Mouse (Mus musculus) testis, adult 2 months (tissue): ENCODE results near the gene Pds5a. TPM values are rescaled to one million over a fixed set of nuclear protein-coding genes. Genes with fewer than 3 reads are reported as not detected.

Experiments
- H3K27ac ChIP-seq: fragments of 200-500 bp; 2 replicates; pipeline ENCODE4 v1.5.1; 2012; ENCODE audit warnings: low read depth, low read length; ENCODE audit not compliant: control insufficient read depth, insufficient read depth
- H3K27me3 ChIP-seq: fragments of 200-500 bp; 2 replicates; pipeline ENCODE4 v1.6.1; 2012; ENCODE audit warnings: mild to moderate bottlenecking, low read length, moderate library complexity; ENCODE audit not compliant: control insufficient read depth, insufficient read depth
- H3K36me3 ChIP-seq: fragments of 200-500 bp; 2 replicates; pipeline ENCODE4 v1.6.1; 2012; ENCODE audit warnings: mild to moderate bottlenecking, low read length; ENCODE audit not compliant: control insufficient read depth, insufficient read depth
- H3K4me1 ChIP-seq: fragments of 200-500 bp; 2 replicates; pipeline ENCODE4 v1.6.1; 2012; ENCODE audit warnings: low read length; ENCODE audit not compliant: control insufficient read depth, insufficient read depth
- H3K4me3 ChIP-seq: fragments of 200-500 bp; 2 replicates; pipeline ENCODE4 v1.5.1; 2012; ENCODE audit warnings: low read depth, mild to moderate bottlenecking, low read length, moderate library complexity, mixed read lengths; ENCODE audit not compliant: control insufficient read depth
- CTCF ChIP-seq: fragments of 200-500 bp; IDR thresholded peaks from 2 replicates; pipeline ENCODE4 v1.5.1; 2012; ENCODE audit warnings: low read depth, mild to moderate bottlenecking, inconsistent platforms, low read length, moderate library complexity; ENCODE audit not compliant: control insufficient read depth, insufficient read depth, insufficient replicate concordance
- POLR2A ChIP-seq: fragments of 200-500 bp; IDR thresholded peaks from 2 replicates; pipeline ENCODE4 v1.6.1; 2012; ENCODE audit warnings: low read depth, mild to moderate bottlenecking, inconsistent platforms, low read length, moderate library complexity; ENCODE audit not compliant: control insufficient read depth
- polyA plus RNA-seq: library from polyadenylated mRNA; depleted of rRNA; stranded (reverse); fragments of >200 nt; gene quantifications from 2 replicates; pipeline ENCODE4 v1.2.3, GENCODE M21; 2012

The Pds5a gene
- polyA plus RNA-seq, 1 experiment: 14.9 TPM

DNA sequence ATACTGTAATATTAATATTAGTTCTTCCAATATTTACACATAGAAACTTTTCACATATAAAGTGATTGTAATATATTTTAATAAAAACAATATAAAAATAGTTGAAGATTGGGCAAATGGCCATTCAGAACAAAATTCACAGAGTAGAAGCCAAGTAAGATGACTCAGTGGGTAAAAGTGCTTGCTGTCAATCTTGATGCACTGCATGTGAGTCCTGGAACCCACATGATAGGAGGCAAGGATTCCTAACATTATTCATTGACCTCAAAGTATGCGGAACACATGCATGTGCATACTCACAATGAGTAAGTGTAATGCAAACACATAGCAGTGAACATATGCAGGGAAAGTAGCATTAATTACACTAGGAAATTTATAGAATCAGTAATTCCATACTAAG lies 59.2 kb downstream of the Pds5a start:
- H3K4me3 ChIP-seq: no peak overlapping the region
- H3K36me3 ChIP-seq: no peaks in the 10 kb centered on the region; the same call in 1 of the 2 replicates
- TF ChIP-seq CTCF: no peak
- TF ChIP-seq POLR2A: no peak
- H3K4me1 ChIP-seq: no peaks in the 10 kb centered on the region
- H3K27me3 ChIP-seq: no peaks in the 10 kb centered on the region
- no peak overlapping the region for H3K27ac ChIP-seq

DNA sequence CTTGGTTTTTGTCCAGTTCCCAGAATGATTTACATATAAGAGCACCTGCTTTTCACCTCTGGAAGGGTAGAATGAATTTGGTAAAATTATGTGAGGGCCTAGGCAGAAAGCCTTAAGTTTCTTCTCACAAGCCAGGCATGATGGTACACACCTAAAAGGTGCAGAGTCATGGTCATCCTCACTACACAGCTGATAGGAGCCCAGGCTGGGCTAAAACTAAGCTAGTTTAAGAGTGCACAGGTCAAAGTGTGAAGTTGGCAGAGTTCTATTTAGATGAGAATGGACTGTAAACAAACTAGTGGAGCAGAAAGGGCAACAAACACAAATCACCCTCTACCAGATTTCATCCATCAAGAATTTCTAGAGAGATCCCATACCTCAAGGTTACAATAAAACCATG lies 73.7 kb downstream of the Pds5a start:
- H3K36me3 ChIP-seq: no peaks in the 10 kb centered on the region; the same call in 1 of the 2 replicates
- H3K27me3 ChIP-seq: no peaks in the 10 kb centered on the region
- H3K4me3 ChIP-seq: no peak overlapping the region
- TF ChIP-seq POLR2A (no peak), CTCF (no peak)
- H3K4me1 ChIP-seq: no peaks in the 10 kb centered on the region
- H3K27ac ChIP-seq: no peak overlapping the region

DNA sequence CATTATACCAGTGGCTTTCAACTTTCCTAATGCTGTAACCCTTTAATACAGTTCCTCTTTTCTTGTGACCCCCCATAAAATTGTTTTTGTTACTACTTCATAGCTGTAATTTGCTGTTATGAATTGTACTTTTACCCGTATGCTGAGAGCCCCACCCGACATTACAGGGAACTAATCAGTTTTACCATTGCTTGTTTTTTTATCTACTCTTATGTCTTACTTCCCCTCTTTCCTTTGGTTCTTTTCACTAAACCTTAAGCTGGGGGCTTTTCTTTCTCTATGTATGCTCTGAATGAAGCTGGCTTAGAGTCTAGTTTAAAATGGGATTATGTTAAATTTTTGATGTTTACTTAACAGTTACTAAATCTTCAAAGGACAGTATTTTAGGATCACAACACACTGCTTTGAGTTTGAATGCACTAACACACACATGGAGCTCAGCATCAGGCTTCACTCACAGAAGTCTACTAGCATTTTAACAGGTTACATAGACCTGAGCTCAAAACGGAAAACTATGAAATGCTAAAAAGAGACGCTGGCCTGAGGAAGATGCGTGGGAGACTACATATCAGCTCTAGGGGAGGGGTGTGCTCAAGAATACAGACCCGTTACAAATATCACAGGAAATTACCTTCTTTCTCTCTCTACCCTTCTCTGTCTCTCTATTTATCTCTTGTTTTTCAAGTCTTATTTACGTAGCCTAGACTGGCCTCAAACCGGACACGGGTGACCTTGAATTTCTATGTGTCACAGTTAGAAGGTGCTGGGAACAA lies 84.7 kb downstream of the Pds5a start:
- Histone ChIP-seq H3K27me3 (no peaks in the 10 kb centered on the region), H3K4me1 (no peaks in the 10 kb centered on the region), H3K4me3 (no peak overlapping the region), H3K27ac (no peak overlapping the region), H3K36me3 (no peaks in the 10 kb centered on the region; the same call in 1 of the 2 replicates)
- TF ChIP-seq CTCF: no peak
- no peak for TF ChIP-seq POLR2A

DNA sequence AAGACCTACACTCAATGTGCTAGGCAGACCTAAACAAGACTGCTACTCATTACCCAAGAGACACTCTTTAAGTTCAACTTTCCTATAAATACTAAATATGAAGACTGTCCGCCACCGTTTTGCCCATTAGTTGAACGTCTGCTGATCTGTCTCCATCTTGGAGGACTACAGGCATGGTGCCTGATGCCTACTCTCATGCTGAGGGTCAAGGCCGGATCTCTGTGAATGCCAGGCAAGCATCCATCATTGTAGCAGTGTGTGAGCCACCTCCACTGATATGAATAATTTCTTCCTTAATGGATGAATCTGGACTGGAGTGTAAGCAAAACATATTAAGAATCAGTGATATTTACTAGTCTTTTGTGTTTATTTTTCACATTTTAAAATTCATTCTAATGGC lies 87.5 kb downstream of the Pds5a start:
- Histone ChIP-seq H3K27ac (no peak overlapping the region), H3K4me3 (no peak overlapping the region), H3K36me3 (no peaks in the 10 kb centered on the region; the same call in 1 of the 2 replicates), H3K4me1 (no peaks in the 10 kb centered on the region), H3K27me3 (no peaks in the 10 kb centered on the region)
- TF ChIP-seq POLR2A (no peak), CTCF (no peak)

DNA sequence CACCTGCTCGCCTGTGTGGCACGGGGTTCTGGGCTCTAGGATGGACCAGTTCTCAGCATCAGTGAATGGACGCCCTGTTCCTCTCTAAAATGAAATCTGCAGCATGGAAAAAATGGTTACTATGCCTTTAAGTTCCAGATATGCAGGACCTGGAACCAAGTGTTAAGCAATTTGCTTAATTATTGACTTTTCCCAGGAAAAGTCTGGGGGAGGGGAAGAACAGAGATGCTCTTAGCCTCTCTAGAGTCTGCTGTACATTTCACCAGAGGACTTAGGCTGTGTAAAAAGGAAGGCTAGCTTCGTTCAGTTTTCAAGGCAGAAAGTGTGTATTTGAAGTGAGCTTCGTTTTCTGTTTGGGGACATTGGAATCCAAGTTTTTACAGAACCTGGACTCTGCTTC lies 88.3 kb downstream of the Pds5a start:
- no peaks in the 10 kb centered on the region for H3K36me3 ChIP-seq

DNA sequence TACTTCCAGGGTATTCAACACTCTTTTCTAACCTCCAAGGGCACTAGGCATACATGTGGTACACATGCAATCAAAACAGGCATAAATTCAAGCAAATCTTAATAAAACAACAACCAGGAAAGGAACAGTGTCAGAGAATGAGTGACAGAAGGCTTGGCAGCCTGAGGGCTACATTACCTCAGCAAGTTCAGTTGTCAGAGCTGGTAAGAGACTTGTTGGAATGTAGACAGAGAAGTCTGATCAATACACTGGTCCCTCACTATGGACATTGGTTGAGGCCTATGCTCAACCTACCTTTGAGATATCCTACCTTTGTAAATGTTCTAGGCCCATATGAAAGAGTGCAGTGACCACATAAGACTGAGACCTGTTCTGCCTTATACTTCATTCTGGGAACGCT lies 91.3 kb downstream of the Pds5a start:
- H3K4me3 ChIP-seq: no peak overlapping the region
- H3K4me1 ChIP-seq: no peaks in the 10 kb centered on the region
- H3K27me3 ChIP-seq: no peaks in the 10 kb centered on the region
- TF ChIP-seq POLR2A (no peak), CTCF (no peak)
- H3K36me3 ChIP-seq: no peaks in the 10 kb centered on the region
- no peak overlapping the region for H3K27ac ChIP-seq

More for the DNA sequence above, 88.3 kb downstream of the Pds5a start:
- H3K27ac ChIP-seq: no peak overlapping the region
- TF ChIP-seq POLR2A: no peak
- no peak for TF ChIP-seq CTCF
- H3K27me3 ChIP-seq: no peaks in the 10 kb centered on the region
- no peak overlapping the region for H3K4me3 ChIP-seq
- H3K4me1 ChIP-seq: no peaks in the 10 kb centered on the region

DNA sequence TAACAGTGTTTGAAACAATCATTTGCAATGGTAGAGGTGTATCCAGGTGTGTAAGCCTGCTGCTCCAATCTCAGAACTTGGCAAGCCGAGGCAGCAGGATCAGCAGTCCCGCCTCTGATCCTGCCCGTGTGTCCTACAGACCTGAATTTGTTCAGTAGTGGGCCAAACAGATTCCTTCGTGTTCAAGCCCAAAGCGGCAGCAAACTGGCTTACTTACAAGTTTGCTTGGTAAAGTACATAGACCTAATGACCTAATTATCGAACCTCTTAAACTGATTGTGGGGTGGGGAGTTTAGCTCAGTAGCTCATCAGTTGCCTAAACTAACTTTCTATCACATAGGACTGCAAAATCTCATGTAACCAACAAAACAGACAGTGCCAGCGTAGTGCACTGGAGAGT lies 98.4 kb downstream of the Pds5a start:
- no peak overlapping the region for H3K27ac ChIP-seq
- no peaks in the 10 kb centered on the region for H3K27me3 ChIP-seq
- no peaks in the 10 kb centered on the region for H3K36me3 ChIP-seq
- TF ChIP-seq CTCF (no peak), POLR2A (no peak)
- H3K4me1 ChIP-seq: no peaks in the 10 kb centered on the region
- H3K4me3 ChIP-seq: no peak overlapping the region
